Mouse (Mus musculus) heart, postnatal 36 days (tissue): Measurements from ENCODE around the gene Hspa5. TPM values are rescaled to one million over a fixed set of nuclear protein-coding genes. Genes with fewer than 3 reads are reported as not detected.
"Not testable (repeated sequence)": the region's sequence is repeated elsewhere in the genome, so short reads cannot be mapped to it uniquely, and the experiment has no call there.

Experiments
- DNase-seq, 2 experiments: peaks; one replicate each; pipeline ENCODE4 v3.0.0; 2021 to 2022
- intact Hi-C: fragments of 180-260 bp; cut with DNase I; formaldehyde crosslinking; loops from one replicate; pipeline ENCODE4 v1.15.1; 2025
- total RNA-seq, 2 experiments: library from RNA; stranded (reverse); gene quantifications; 2 replicates each; pipeline ENCODE4 v1.2.3; 2021

The Hspa5 gene
- total RNA-seq, 2 experiments from 2014 or later = 565 to 705 TPM

DNA sequence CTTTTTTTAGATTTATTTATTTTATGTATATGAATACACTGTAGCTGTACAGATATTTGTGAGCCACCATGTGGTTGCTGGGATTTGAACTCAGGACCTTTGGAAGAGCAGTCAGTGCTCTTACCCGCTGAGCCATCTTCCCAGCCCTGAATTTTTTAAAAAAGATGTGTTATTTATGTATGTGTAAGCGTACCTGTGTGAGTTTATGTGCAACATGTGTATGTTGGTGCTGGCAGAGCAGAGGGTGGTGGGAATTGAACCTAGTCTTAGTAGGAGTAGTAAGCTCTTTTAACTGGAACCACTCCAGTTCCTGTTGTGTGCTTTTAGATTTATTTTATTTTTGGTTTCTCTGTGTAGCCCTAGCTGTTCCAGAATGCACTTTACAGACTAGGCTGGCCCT lies 32.4 kb downstream of the Hspa5 start:
- intact Hi-C loops = loop anchor here (2.0 kb wide), 1 partner anchor 21 kb away; no protein-coding TSS in a partner anchor
- DNase-seq = no peak

DNA sequence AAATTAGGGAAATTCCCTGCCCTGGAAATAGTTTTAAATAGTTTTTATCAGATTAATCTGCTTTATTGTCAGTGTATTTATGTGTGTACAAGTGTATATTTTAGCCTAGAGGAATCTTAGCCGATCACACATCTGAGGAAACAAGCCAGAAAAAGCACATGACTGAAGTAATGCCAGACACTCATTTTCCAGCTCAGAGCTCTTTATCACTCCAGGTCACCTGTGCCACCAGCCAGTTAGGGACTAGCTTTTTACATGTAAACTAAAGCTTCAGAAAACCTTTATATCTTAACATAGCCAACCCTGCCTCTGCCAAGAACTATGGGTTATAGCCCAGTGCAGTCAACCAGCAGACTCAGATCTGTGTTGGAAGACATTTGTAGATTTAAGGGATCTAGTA lies 33.0 kb downstream of the Hspa5 start:
- intact Hi-C loops = loop anchor here (2.0 kb wide), 1 partner anchor 20 kb away; no protein-coding TSS in a partner anchor
- no peak for DNase-seq

DNA sequence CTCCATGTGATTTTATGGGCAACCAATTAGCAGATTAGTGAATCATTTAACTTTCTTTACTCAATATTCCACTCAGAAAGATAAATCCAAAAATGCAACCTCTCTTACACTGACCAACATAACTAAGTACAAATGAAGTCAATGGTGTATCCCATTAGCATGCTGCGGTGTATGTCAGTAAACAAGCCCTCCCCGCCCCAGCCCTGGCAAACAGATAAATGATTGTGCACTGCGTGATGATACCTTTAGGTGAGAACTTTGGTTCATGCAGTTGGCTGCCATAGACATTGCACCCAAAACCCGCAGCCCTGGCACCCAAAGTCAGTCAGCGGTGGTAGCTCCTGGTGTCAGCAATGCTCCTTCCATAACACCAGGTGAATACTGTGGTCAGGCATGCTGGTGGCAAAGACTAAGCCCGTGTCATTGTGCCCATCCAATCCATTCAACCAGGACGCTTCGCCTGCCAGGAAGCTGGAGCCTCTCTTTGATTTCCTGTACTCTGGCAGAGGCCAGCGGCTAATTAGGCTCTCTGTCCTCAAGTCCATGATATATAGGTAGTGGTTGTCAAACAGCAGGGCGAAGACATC lies 33.7 kb downstream of the Hspa5 start:
- intact Hi-C loops = loop anchor here (2.0 kb wide), 1 partner anchor 19 kb away; no protein-coding TSS in a partner anchor
- DNase-seq = no peak

DNA sequence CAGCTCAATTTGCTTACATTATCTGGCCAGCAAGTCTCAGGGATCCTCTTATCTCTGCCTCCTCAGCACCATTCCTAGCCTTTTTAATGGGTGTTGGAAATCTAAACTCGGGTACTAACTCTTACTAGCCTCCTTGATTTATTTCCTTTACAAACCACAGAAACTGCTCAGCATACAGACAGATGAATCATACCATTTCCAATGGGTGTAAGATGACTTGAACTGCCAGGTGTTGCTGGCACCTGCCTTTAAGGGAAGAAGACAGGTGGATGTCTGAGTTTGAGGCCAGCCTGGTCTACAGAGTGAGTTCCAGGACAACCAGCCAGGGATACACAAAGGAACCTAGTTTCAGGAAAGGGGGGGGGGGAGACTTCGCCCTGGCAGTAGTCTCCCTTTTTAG lies 36.3 kb downstream of the Hspa5 start:
- intact Hi-C loops = no loop called here
- DNase-seq = no peak

DNA sequence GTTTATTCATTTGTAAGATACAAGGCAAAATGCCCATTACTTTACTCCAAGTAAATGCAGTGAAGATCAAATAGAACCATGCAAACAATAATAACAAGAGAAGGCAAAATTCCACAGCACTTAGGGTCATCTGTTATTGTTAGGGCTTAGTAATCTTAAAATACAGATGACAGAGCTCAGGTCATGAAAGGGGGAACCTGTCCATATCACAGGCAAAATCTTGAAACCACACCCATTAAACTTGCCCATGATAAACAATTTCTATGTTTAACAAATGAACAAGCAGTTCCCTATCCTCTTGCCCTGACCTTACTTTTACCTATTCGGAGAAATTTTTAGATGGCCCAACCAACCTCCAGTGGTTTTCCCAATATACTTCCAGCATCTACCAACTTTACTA lies 37.8 kb downstream of the Hspa5 start:
- intact Hi-C loops = no loop called here
- no peak for DNase-seq

DNA sequence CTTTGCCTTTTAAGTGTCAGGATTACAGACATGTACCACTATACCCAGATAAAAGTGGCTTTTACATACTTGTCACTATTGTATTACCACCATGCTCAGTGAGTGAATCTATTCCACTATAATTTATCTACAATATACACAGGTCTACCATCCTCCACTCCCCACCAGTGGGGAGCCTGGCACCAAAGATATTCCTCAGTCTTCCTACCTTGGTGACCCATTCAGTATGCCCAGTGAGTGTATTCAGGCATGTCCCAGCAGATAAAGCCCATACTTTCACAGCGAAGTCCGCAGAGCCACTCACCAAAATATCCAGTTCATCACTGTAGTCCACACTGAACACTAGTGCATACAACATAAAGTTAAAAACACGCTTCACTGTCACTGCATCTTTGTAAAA lies 39.0 kb downstream of the Hspa5 start:
- no peak for DNase-seq
- intact Hi-C loops = no loop called here

DNA sequence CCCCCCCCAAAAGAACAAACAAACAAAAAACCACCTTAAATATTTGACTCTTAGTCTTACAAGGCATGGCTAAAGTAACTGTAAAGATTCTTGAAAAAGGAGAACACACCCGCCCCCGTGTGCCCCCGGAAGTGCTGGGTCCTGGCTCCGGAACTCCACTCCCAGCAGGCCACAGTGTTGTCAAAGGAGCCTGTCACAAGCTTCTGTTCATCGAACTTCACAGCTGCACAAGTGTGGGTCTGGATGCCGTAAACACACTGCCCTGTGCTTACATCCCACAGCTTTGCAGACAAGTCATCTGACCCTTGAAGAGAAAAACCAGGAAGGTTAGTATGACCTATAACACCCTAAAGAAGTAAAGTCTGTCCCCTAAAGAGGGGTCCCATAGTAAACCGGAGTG lies 40.9 kb downstream of the Hspa5 start:
- intact Hi-C loops = no loop called here
- DNase-seq = no peak

DNA sequence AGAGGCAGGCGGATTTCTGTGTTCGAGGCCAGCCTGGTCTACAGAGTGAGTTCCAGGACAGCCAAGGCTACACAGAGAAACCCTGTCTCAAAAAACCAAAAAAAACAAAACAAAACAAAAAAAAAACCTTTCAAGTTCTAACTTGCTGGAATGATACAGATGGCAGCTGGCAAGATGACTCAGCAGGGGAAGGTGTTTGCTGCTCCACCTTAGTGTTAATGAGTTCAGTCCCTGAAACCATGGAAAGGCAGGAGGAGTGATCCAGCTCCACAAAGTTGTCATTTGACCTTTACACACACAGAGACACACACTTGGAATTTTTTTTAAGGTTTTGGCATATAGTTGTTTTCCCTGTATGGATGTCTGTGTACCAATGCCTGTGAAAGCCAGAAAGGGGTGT lies 44.1 kb downstream of the Hspa5 start:
- intact Hi-C loops, DNase-seq: not testable (repeated sequence)

DNA sequence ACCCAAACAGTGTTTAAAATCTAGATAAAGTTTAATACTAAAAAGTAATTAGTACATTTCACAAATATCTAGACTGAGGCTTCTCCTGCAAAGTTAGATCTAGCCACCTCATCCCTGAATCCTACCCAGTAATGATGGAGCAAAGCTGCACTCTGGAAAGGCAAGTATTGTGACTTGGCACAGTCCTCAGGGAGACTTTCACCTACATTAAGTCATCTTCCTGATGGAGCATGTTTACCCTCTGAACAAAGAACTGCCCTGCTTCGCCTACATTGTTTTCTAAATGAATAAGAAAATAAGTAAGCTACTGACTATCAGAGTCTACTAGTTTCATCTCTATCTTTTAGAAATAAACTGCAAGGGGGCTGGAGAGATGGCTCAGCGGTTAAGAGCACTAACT lies 46.7 kb downstream of the Hspa5 start:
- DNase-seq = no peak
- intact Hi-C loops = no loop called here

DNA sequence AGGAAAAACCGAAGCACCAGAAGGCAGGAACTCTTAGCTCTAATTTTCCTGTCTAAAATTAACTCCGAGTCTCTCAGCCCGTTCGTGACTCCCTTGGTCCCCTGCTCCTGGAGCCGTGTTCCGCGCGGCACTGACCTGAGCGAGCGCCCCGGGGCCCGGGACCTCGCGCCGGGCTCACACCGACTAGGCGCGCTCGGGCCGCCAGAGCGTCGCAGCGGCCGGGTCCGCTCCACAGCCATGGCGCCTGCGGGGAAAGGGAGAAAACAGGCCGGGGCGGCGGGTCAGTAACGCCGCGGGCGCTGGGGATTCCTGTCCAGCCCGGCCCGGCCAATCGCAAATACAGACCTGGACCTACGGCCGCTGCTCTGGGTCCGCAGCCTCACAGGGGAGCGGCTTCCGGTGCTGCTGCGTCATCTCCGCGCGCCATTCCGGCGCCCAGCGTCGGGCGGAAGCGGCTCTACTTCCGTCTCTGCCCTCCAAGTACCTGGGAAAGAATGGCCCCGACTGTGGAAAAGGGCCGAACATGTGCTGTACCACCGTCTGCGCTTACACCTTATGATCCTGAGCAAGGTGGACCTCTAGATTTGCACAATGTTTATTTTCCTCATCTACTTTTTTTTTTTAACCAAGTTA lies 54.2 kb downstream of the Hspa5 start, which contains the start of gene Fbxw2:
Fbxw2 (minus strand) TSS at position 485 of the 633 bp plus-strand sequence.
- DNase-seq = peak; percentile 92 to 93
- intact Hi-C loops = loop anchor here (2.0 to 5.0 kb wide), 3 partner anchors 21 to 76 kb away; no protein-coding TSS in a partner anchor

DNA sequence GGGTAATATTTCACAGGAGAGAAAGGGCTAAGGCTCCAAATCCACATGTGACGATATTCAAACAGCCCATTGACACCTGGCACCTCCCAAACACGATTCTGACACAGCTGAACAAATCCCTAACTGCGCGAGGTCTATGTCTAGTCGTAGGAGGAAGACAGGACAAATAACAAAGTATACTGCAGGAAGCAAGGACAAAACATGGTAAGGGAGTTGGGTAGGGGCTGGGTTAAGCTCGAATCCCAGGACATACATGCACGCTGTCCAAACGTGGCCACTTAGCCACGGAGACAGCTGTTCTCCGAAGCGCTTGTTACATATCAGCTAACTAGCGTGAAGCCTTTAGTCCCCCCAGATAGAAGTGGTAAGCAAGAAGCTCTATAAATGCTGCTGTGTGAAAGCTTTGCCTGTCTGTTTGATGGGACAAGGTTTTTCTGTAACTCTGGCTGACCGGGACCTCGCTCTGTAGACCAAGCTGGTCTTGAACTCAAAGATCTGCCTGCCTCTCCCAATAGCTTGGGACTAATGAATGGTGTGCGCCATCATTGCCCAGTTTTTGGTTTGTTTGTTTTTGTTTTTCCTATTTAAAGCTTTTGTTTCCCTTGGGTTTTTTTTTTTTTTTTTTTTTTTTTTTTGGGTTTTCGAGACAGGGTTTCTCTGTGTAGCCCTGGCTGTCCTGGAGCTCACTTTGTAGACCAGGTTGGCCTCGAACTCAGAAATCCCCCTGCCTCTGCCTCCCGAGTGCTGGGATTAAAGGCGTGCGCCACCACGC lies 54.9 kb downstream of the Hspa5 start:
- intact Hi-C loops = loop anchor here (2.0 to 5.0 kb wide), 2 partner anchors 44 to 76 kb away; no protein-coding TSS in a partner anchor
- peak in 1 of 2 experiments; percentile 8 for DNase-seq

Other genes with a start within 250 kb of the Hspa5 start
- 10 to 100 TPM; 37.5 to 41.5 TPM for gene Gapvd1, start 16.7 kb upstream of the Hspa5 start, total RNA-seq
- gene Rabepk, start 27.9 kb downstream of the Hspa5 start, total RNA-seq = 10 to 100 TPM; 12.2 to 14.2 TPM
- gene Fbxw2, start 54.3 kb downstream of the Hspa5 start, total RNA-seq = 10 to 100 TPM; 50.4 to 55.3 TPM
- not detected for gene Gm34653, start 61.0 kb downstream of the Hspa5 start, total RNA-seq
- gene Cutal, start 102.4 kb downstream of the Hspa5 start, total RNA-seq = under 1 TPM; 0.69 to 0.76 TPM
- gene Psmd5, start 103.0 kb downstream of the Hspa5 start, total RNA-seq = 10 to 100 TPM; 13.0 to 14.3 TPM
- under 1 TPM; 0.78 to 0.98 TPM for gene Phf19, start 142.1 kb downstream of the Hspa5 start, total RNA-seq
- 1 to 10 TPM in 1 of 2 experiments, under 1 TPM in 1; 1.00 to 1.8 TPM for gene Traf1, start 189.8 kb downstream of the Hspa5 start, total RNA-seq